Mouse (Mus musculus): ENCODE results near the gene Gpr162. TPM values are rescaled to one million over a fixed set of nuclear protein-coding genes. Genes with fewer than 3 reads are reported as not detected.
"Not testable (repeated sequence)": the region's sequence is repeated elsewhere in the genome, so short reads cannot be mapped to it uniquely, and the experiment has no call there.

Gpr162 gene
- polyA plus RNA-seq, 1 experiment from 2014 or later: 0.06 TPM

DNA sequence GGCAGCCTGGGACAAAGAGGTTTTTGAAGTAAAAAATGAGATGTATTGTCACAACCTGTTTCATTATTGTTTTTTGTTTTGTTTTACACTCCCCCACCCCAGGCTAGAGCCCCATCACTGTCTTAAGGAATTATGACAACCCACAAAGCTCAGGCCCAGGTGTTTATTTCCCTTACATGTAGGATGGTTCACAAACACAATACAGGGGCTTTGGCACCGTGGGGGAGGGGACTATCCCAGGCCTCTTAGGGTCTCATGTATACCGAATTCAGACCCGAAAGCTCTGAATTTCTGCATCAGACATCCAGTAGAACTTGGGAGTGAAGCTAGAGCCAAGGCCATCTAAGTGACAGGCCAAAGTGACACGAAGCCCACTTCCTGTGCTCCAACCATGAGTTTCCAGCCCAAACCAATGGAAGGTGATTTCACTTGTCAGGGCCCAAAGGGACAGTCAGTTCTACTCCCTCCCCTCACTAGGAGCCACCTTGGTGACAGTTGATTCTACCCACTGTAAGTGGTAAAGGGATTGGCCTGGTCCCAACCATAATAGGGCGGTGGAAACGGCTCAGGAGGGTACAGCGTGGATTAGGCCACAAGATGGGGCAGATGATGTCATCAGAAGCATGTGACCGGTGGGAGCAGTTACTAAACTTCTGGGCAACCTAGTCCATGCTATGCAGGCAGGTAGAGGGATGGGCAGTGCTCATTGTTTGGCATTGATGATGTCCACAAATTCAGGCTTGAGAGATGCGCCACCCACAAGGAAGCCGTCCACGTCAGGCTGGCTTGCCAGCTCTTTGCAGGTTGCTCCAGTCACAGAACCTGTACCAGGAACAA is 53.0 kb downstream of the Gpr162 start:
- H3K27me3 ChIP-seq; H3K4me3 ChIP-seq (replicated peaks); H3K9me3 ChIP-seq (replicated peaks); ATAC-seq (ENCODE audit: insufficient read depth); H3K9ac ChIP-seq: not testable (repeated sequence)
- Histone ChIP-seq H3K4me2 (peak overlapping the region; percentile 98; the same call in 1 of the 2 replicates), H3K4me1 (replicated peaks) (peaks cover 89% of the 10 kb centered on the region), H3K36me3 (replicated peaks) (peaks cover 35% of the 10 kb centered on the region), H3K27ac (replicated peaks) (peak overlapping the region; percentile 91; the same call in 1 of the 2 replicates)
- WGBS (ENCODE audit: insufficient replicate concordance): 77% methylated on average over 11 of the region's 11 CpGs

DNA sequence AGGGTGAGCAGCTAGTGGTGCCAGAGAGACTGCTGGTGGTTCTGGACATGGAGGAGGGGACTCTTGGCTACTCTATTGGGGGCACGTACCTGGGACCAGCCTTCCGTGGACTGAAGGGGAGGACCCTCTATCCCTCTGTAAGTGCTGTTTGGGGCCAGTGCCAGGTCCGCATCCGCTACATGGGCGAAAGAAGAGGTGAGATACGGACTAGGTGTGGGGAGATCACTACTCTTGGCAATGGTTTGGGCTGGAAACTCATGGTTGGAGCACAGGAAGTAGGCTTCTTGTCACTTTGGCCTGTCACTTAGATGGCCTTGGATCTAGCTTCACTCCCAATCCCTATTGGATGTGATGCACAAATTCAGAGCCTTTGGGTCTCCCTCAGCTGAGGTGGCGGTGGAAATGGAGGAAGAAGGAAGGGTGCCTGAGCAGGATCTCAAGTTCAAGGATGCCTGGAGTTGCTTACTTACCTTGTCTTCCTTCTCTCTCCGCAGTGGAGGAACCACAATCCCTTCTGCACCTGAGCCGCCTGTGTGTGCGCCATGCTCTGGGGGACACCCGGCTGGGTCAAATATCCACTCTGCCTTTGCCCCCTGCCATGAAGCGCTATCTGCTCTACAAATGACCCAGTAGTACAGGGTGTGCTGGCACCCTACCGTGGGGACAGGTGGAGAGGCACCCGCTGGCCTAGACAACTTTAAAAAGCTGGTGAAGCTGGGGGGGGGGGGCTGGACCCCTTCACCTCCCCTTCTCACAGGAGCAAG is 53.8 kb downstream of the Gpr162 start:
- peaks cover 30% of the 10 kb centered on the region for H3K36me3 ChIP-seq (replicated peaks)
- H3K9me3 ChIP-seq (replicated peaks): no peaks in the 10 kb centered on the region
- H3K27me3 ChIP-seq: no peaks in the 10 kb centered on the region
- H3K9ac ChIP-seq: peak overlapping the region; percentile 85
- ATAC-seq (ENCODE audit: insufficient read depth): no peak
- H3K27ac ChIP-seq (replicated peaks): peak overlapping the region; percentile 91
- 46% methylated on average over 14 of the region's 14 CpGs for WGBS (ENCODE audit: insufficient replicate concordance)
- H3K4me3 ChIP-seq (replicated peaks): peak overlapping the region; percentile 76
- H3K4me1 ChIP-seq (replicated peaks): peaks cover 90% of the 10 kb centered on the region
- peak overlapping the region; percentile 98 for H3K4me2 ChIP-seq

DNA sequence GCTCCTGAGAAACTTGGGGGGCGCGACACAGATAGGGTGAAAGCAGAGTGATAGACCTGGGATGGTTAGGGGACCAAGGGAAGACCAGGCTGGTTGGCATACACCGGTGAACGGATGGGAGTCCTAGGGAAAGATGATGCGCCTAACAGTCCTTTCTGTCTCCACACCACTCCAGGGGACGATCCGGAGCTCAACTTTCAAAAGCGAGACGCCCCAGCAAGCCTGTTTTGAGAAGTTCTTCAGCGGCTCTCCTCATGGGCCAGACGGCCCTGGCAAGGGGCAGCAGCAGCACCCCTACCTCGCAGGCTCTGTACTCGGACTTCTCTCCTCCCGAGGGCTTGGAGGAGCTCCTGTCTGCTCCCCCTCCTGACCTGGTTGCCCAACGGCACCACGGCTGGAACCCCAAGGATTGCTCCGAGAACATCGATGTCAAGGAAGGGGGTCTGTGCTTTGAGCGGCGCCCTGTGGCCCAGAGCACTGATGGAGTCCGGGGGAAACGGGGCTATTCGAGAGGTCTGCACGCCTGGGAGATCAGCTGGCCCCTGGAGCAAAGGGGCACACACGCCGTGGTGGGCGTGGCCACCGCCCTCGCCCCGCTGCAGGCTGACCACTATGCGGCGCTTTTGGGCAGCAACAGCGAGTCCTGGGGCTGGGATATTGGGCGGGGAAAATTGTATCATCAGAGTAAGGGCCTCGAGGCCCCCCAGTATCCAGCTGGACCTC is 54.6 kb downstream of the Gpr162 start:
- H3K4me2 ChIP-seq: peak overlapping the region; percentile 98
- H3K9me3 ChIP-seq (replicated peaks): no peaks in the 10 kb centered on the region
- H3K36me3 ChIP-seq (replicated peaks): peaks cover 30% of the 10 kb centered on the region
- H3K27me3 ChIP-seq: no peaks in the 10 kb centered on the region
- H3K27ac ChIP-seq (replicated peaks): peak overlapping the region; percentile 91
- H3K4me1 ChIP-seq (replicated peaks): peaks cover 90% of the 10 kb centered on the region
- H3K9ac ChIP-seq: peak overlapping the region; percentile 85
- under 1% methylated on average over 35 of the region's 35 CpGs for WGBS (ENCODE audit: insufficient replicate concordance)
- H3K4me3 ChIP-seq (replicated peaks): peak overlapping the region; percentile 76
- ATAC-seq (ENCODE audit: insufficient read depth): peak; percentile 40

Other genes starting within 250 kb of the Gpr162 start
- not detected in 2 replicates for gene C1s2, start 227.9 kb downstream of the Gpr162 start, polyA plus RNA-seq (2015; fragmentation: Nextera tagmentation; extraction: Ambion mirVana)
- 82.0 and 85.6 TPM in 2 replicates for gene Lpcat3, start 201.0 kb downstream of the Gpr162 start, polyA plus RNA-seq (2015; fragmentation: Nextera tagmentation; extraction: Ambion mirVana)
- gene Emg1, start 151.8 kb downstream of the Gpr162 start, polyA plus RNA-seq (2015; fragmentation: Nextera tagmentation; extraction: Ambion mirVana): 122 and 128 TPM in 2 replicates
- gene Phb2, start 151.6 kb downstream of the Gpr162 start, polyA plus RNA-seq (2015; fragmentation: Nextera tagmentation; extraction: Ambion mirVana): 242 and 243 TPM in 2 replicates
- gene Ptpn6, start 125.3 kb downstream of the Gpr162 start, polyA plus RNA-seq (2015; fragmentation: Nextera tagmentation; extraction: Ambion mirVana): 38.1 and 43.7 TPM in 2 replicates
- gene Grcc10, start 122.6 kb downstream of the Gpr162 start, polyA plus RNA-seq (2015; fragmentation: Nextera tagmentation; extraction: Ambion mirVana): 75.9 and 76.4 TPM in 2 replicates
- not detected in 2 replicates for gene Gm45234, start 108.0 kb downstream of the Gpr162 start, polyA plus RNA-seq (2015; fragmentation: Nextera tagmentation; extraction: Ambion mirVana)
- gene Atn1, start 107.5 kb downstream of the Gpr162 start, polyA plus RNA-seq (2015; fragmentation: Nextera tagmentation; extraction: Ambion mirVana): 1.3 and 2.0 TPM in 2 replicates
- gene Eno2, start 94.3 kb downstream of the Gpr162 start, polyA plus RNA-seq (2015; fragmentation: Nextera tagmentation; extraction: Ambion mirVana): 0.39 and 0.41 TPM in 2 replicates
- gene Lrrc23, start 84.3 kb downstream of the Gpr162 start, polyA plus RNA-seq (2015; fragmentation: Nextera tagmentation; extraction: Ambion mirVana): not detected in 2 replicates
- 9.2 and 9.5 TPM in 2 replicates for gene Spsb2, start 55.3 kb downstream of the Gpr162 start, polyA plus RNA-seq (2015; fragmentation: Nextera tagmentation; extraction: Ambion mirVana)
- 405 and 414 TPM in 2 replicates for gene Tpi1, start 49.7 kb downstream of the Gpr162 start, polyA plus RNA-seq (2015; fragmentation: Nextera tagmentation; extraction: Ambion mirVana)
- 54.9 and 55.4 TPM in 2 replicates for gene Usp5, start 34.5 kb downstream of the Gpr162 start, polyA plus RNA-seq (2015; fragmentation: Nextera tagmentation; extraction: Ambion mirVana)
- gene Cdca3, start 34.4 kb downstream of the Gpr162 start, polyA plus RNA-seq (2015; fragmentation: Nextera tagmentation; extraction: Ambion mirVana): 192 and 194 TPM in 2 replicates
- gene Gnb3, start 23.7 kb downstream of the Gpr162 start, polyA plus RNA-seq (2015; fragmentation: Nextera tagmentation; extraction: Ambion mirVana): 0.29 and 0.68 TPM in 2 replicates
- gene P3h3, start 6.2 kb downstream of the Gpr162 start, polyA plus RNA-seq (2015; fragmentation: Nextera tagmentation; extraction: Ambion mirVana): 1.6 TPM in 2 replicates
- gene Cd4, start 24.2 kb upstream of the Gpr162 start, polyA plus RNA-seq (2015; fragmentation: Nextera tagmentation; extraction: Ambion mirVana): 0.07 and 0.20 TPM in 2 replicates
- 0.13 and 0.18 TPM in 2 replicates for gene Lag3, start 47.7 kb upstream of the Gpr162 start, polyA plus RNA-seq (2015; fragmentation: Nextera tagmentation; extraction: Ambion mirVana)
- 56.2 and 62.7 TPM in 2 replicates for gene Ptms, start 56.1 kb upstream of the Gpr162 start, polyA plus RNA-seq (2015; fragmentation: Nextera tagmentation; extraction: Ambion mirVana)
- gene Mlf2, start 67.4 kb upstream of the Gpr162 start, polyA plus RNA-seq (2015; fragmentation: Nextera tagmentation; extraction: Ambion mirVana): 119 and 127 TPM in 2 replicates
- 52.4 and 55.1 TPM in 2 replicates for gene Cops7a, start 101.6 kb upstream of the Gpr162 start, polyA plus RNA-seq (2015; fragmentation: Nextera tagmentation; extraction: Ambion mirVana)
- 0.07 TPM in 2 replicates for gene Pianp, start 132.7 kb upstream of the Gpr162 start, polyA plus RNA-seq (2015; fragmentation: Nextera tagmentation; extraction: Ambion mirVana)
- 4.1 and 4.7 TPM in 2 replicates for gene Zfp384, start 145.2 kb upstream of the Gpr162 start, polyA plus RNA-seq (2015; fragmentation: Nextera tagmentation; extraction: Ambion mirVana)
- 27.6 and 30.9 TPM in 2 replicates for gene Ing4, start 175.8 kb upstream of the Gpr162 start, polyA plus RNA-seq (2015; fragmentation: Nextera tagmentation; extraction: Ambion mirVana)
- gene Acrbp, start 185.7 kb upstream of the Gpr162 start, polyA plus RNA-seq (2015; fragmentation: Nextera tagmentation; extraction: Ambion mirVana): 1.7 and 2.4 TPM in 2 replicates
- gene Lpar5, start 203.9 kb upstream of the Gpr162 start, polyA plus RNA-seq (2015; fragmentation: Nextera tagmentation; extraction: Ambion mirVana): 1.3 TPM in 2 replicates
- gene Chd4, start 232.0 kb upstream of the Gpr162 start, polyA plus RNA-seq (2015; fragmentation: Nextera tagmentation; extraction: Ambion mirVana): 22.6 TPM in 2 replicates